Mouse (Mus musculus): ENCODE data around the gene Wrap73.

- TF ChIP-seq CTCF (IDR thresholded peaks at IDR 0.05; ENCODE audit: control insufficient read depth, insufficient read depth, low read length) (no peak), POLR2A (IDR thresholded peaks at IDR 0.05; ENCODE audit: borderline replicate concordance, control insufficient read depth, low read depth, low read length) (no peak)
These were observed 25.8 kb upstream of the Wrap73 start for GRCm38 (mm10) chr4:154116421-154116820.

Data from bone marrow, adult 2 months (tissue).